Mouse (Mus musculus): Measurements from ENCODE around the gene Myl7.

DNA sequence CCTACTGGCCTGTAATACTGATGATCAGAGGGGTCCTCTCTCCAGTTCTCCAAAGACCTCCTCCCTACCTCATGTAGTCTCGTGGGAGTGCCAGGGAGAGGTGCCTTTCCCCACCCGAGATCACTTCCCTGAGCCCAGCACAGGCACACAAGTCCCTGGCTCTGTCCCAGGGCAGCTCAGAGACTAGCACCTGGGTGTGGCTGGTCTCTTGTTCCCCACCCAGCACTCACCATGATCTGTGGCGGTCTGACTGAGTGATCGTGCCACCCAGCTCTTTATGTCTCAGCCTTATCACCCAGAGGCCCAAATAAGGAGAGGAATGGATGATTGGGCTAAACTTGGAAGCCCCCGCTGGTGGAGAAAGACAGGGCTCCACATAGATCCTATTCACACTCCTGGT is at the start of gene Myl7:
- no peak for TF ChIP-seq POLR2A (IDR thresholded peaks at IDR 0.05; ENCODE audit: control insufficient read depth, extremely low read depth, insufficient read depth, low read length, poor library complexity)
- TF ChIP-seq CTCF (IDR thresholded peaks at IDR 0.05; ENCODE audit: borderline replicate concordance, control insufficient read depth, extremely low read depth, insufficient read depth, low read length, poor library complexity): no peak
